Mouse (Mus musculus) heart, embryonic 14.5 days (tissue): Measurements from ENCODE around the gene Dupd1. TPM values are rescaled to one million over a fixed set of nuclear protein-coding genes. Genes with fewer than 3 reads are reported as not detected.

Source experiments
- ATAC-seq: fragments of 200-750 bp; cut with Nextera tagmentation; 2 replicates; pipeline ENCODE4 v1.8.0; 2017; ENCODE audit warnings: low read depth, moderate TSS enrichment; ENCODE audit not compliant: insufficient number of reproducible peaks, insufficient read depth, low FRiP score
- H3K27ac ChIP-seq, 2 experiments: fragments of 200-500 bp in 1 of 2; fragments of 300-500 bp in 1 of 2; sonication (generic) in 1 of 2; replicated peaks in 1 of 2; 2 replicates each; pipeline ENCODE4 v1.5.1; 2012 to 2014; ENCODE audit warnings: low read depth in 2 of 2, low read length in 2 of 2, control low read depth in 1 of 2, mild to moderate bottlenecking in 1 of 2, mixed read lengths in 1 of 2; ENCODE audit not compliant: control insufficient read depth in 1 of 2, insufficient read depth in 1 of 2
- H3K27me3 ChIP-seq: fragments of 300-500 bp; sonication (generic); 2 replicates; pipeline ENCODE4 v1.6.1; 2014; ENCODE audit warnings: mild to moderate bottlenecking, low read length, control low read depth; ENCODE audit not compliant: control insufficient read depth, insufficient read depth
- H3K36me3 ChIP-seq: fragments of 300-500 bp; sonication (generic); 2 replicates; pipeline ENCODE4 v1.6.1; 2014; ENCODE audit warnings: mild to moderate bottlenecking, control low read depth, low read length, mixed read lengths; ENCODE audit not compliant: control insufficient read depth, insufficient read depth
- H3K4me1 ChIP-seq, 2 experiments: fragments of 200-500 bp in 1 of 2; fragments of 300-500 bp in 1 of 2; sonication (generic) in 1 of 2; 2 replicates each; pipeline ENCODE4 v1.6.1; 2012 to 2014; ENCODE audit warnings: low read length in 2 of 2, control low read depth in 1 of 2, mixed read lengths in 1 of 2; ENCODE audit not compliant: control insufficient read depth in 2 of 2, insufficient read depth in 2 of 2
- H3K4me2 ChIP-seq: fragments of 300-500 bp; sonication (generic); 2 replicates; pipeline ENCODE4 v1.6.1; 2014; ENCODE audit warnings: mild to moderate bottlenecking, low read length
- H3K4me3 ChIP-seq, 2 experiments: fragments of 200-500 bp in 1 of 2; fragments of 300-500 bp in 1 of 2; sonication (generic) in 1 of 2; 2 replicates each; pipeline ENCODE4 v1.5.1; 2012 to 2014; ENCODE audit warnings: low read length in 2 of 2, mild to moderate bottlenecking in 2 of 2, control low read depth in 1 of 2, low read depth in 1 of 2, moderate library complexity in 1 of 2; ENCODE audit not compliant: control insufficient read depth in 1 of 2, insufficient read depth in 1 of 2
- H3K9ac ChIP-seq: fragments of 300-500 bp; sonication (generic); 2 replicates; pipeline ENCODE4 v1.6.1; 2014; ENCODE audit warnings: mild to moderate bottlenecking, low read length
- H3K9me3 ChIP-seq: fragments of 300-500 bp; sonication (generic); 2 replicates; pipeline ENCODE4 v1.6.1; 2016; ENCODE audit warnings: low read length, control low read depth; ENCODE audit not compliant: control insufficient read depth
- WGBS: fragments of 180-500 bp; shearing (Covaris S2); extraction: QIAGEN DNeasy Blood & Tissue Kit; methylation state at CpG from one replicate; pipeline ENCODE4 v1.1.7; 2014; 5-methylcytosine and 5-hydroxymethylcytosine counted together
- polyA plus RNA-seq: library from polyadenylated mRNA; unstranded; fragments of >200 nt; fragmentation: Nextera tagmentation; extraction: Ambion mirVana; gene quantifications from 2 replicates; pipeline ENCODE4 v1.2.1, GENCODE M21; 2014

Dupd1 gene
- polyA plus RNA-seq, 1 experiment from 2014 or later = 0.18 TPM

- WGBS = 34% methylated on average over 4 of the region's 4 CpGs
- no peak for ATAC-seq
- H3K27ac ChIP-seq = peak overlapping the region in 1 of 2 experiments; percentile 60; a peak in 3 of 4 replicates
Observed at GRCm38 (mm10) chr14:21720430-21721205, 6.2 kb upstream of the Dupd1 start.

DNA sequence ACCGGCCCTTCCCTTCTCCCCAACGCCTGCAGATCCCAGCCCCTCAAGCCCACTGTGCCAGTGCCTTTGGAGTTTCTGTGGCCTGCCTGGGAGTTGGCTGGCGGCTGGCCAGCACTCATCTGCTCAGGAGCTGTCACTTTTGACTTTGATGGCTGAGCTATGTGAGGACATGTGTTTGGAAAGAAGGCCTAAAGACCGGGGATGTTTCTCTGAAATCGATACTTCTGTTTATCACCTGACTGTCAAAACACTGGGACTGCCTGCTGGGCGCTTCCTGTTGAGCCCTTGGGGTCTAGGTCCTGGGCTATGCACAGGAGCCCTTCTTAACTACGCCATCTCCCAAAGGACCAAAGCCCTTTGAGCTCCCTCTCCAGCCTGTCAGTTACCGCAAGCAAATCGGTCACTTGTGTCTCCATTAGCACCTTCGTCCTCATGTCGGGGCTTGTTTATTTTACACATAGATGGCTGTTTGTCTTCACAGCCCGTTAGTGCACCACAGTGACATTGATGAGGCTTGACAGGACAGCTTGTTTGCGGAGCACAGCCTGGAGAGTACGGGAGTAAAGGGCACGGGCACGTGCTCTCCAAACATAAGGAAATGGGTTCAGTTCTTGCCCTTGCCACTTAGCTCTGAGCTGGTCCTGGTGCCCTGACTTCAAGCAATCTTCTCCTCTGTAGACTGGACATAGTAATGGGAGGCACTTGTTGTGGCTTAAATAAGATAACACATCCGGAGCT lies 5.4 kb upstream of the Dupd1 start:
- Histone ChIP-seq H3K9me3 (peaks cover 6% of the 10 kb centered on the region), H3K27ac (peak overlapping the region; percentile 31 to 60; a peak in 3 of 4 replicates), H3K36me3 (0 out of 2 replicates have a peak, but pooled peaks cover 3% of the 10 kb centered on the region), H3K27me3 (no peaks in the 10 kb centered on the region), H3K4me3 (no peak overlapping the region), H3K4me1 (peaks cover 13 to 24% of the 10 kb centered on the region in 2 experiments), H3K9ac (0 out of 2 replicates have a peak overlapping the region, but pooled peaks have one; percentile 10), H3K4me2 (peak overlapping the region; percentile 51)
- no peak for ATAC-seq
- WGBS = 9% methylated on average over 17 of the region's 17 CpGs

More at GRCm38 (mm10) chr14:21720430-21721205, 6.2 kb upstream of the Dupd1 start:
- no peak overlapping the region for H3K9ac ChIP-seq
- H3K36me3 ChIP-seq = 0 out of 2 replicates have a peak, but pooled peaks cover 3% of the 10 kb centered on the region
- H3K4me1 ChIP-seq = peaks cover 13 to 24% of the 10 kb centered on the region in 2 experiments
- peak overlapping the region; percentile 51; the same call in 1 of the 2 replicates for H3K4me2 ChIP-seq
- no peak overlapping the region for H3K4me3 ChIP-seq
- peaks cover 6% of the 10 kb centered on the region for H3K9me3 ChIP-seq
- H3K27me3 ChIP-seq = no peaks in the 10 kb centered on the region

DNA sequence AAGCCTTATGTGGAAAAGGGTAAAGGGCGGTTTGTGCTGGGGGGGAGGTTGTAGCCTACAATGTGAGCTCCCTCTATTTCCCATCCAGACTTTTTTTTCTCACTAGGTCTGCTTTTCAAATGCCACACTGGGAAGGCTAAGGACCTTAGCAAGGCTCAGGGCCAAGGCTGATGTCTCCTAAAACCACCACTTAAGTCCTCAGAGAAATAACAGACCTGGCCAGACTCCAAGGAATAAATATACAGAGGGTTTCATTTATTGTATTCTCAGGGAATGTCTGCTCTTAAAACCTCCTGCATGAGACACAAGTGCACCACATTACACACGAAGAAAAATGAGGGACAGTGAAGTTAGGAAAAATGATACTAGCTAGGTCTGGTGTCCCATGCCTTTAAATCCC lies 3.1 kb downstream of the Dupd1 start:
- no peak for ATAC-seq
- Histone ChIP-seq H3K4me1 (peaks cover 15 to 21% of the 10 kb centered on the region in 2 experiments), H3K9ac (no peak overlapping the region), H3K36me3 (no peaks in the 10 kb centered on the region), H3K27me3 (no peaks in the 10 kb centered on the region), H3K27ac (no peak overlapping the region), H3K4me2 (no peak overlapping the region), H3K9me3 (no peaks in the 10 kb centered on the region), H3K4me3 (no peak overlapping the region)
- WGBS = 74% methylated on average over 2 of the region's 2 CpGs

GRCm38 (mm10) chr14:21709545-21709944 lies 4.8 kb downstream of the Dupd1 start:
- Histone ChIP-seq H3K27ac (peak overlapping the region in 1 of 2 experiments; percentile 17; a peak in 1 of 4 replicates), H3K4me3 (no peak overlapping the region), H3K4me2 (no peak overlapping the region), H3K27me3 (no peaks in the 10 kb centered on the region), H3K9ac (no peak overlapping the region), H3K36me3 (no peaks in the 10 kb centered on the region), H3K4me1 (peaks cover 15 to 21% of the 10 kb centered on the region in 2 experiments), H3K9me3 (no peaks in the 10 kb centered on the region)
- no peak for ATAC-seq
- 53% methylated on average over 2 of the region's 2 CpGs for WGBS

DNA sequence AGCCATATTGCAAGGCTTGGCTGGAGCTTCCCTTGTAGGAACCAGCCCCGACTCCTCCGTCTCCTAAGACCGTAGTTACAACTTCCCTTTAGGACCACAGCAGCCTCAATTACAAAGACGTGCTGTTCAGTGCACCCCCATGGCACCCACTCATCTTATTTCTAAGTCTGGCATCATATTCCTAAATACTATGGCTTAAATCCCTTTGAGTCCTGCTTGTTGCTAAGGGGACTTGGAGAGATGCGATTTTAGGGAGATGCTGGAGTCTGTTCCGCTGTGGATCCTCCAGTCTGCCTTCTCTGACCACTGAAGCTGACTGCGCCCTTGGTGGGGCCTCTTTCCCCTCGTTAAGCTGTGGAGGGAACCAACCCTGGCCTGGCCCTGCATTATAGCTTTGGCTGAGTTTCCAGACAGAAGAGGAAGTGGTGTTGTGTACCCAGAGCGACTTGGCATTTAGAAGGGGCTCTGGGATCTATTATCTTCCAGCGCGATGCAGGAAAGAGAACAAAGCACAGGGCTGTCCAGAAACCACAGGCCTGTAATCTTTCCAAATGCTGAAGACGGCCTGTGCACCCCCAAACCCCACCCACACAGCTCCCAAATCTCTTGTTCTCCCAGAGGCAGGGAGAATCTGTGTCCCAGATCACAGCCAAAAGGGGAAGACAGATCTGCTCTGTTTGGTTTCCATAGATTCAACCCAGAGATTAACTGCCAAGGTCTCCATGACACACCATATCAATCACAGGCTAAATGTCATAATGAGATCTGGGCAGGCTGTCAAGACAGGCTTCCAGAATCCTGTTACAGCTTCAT lies 7.4 kb downstream of the Dupd1 start:
- Histone ChIP-seq H3K4me2 (no peak overlapping the region), H3K4me1 (peaks cover 26 to 36% of the 10 kb centered on the region in 2 experiments), H3K27me3 (no peaks in the 10 kb centered on the region), H3K9ac (no peak overlapping the region), H3K4me3 (no peak overlapping the region), H3K9me3 (no peaks in the 10 kb centered on the region), H3K36me3 (no peaks in the 10 kb centered on the region), H3K27ac (peak overlapping the region; percentile 67 to 70)
- WGBS = 52% methylated on average over 12 of the region's 12 CpGs
- peak; percentile 57 for ATAC-seq

GRCm38 (mm10) chr14:21705462-21705861 lies 8.9 kb downstream of the Dupd1 start:
- H3K4me3 ChIP-seq = no peak overlapping the region
- no peaks in the 10 kb centered on the region for H3K27me3 ChIP-seq
- 90% methylated on average over 2 of the region's 2 CpGs for WGBS
- H3K4me2 ChIP-seq = no peak overlapping the region
- ATAC-seq = no peak
- H3K36me3 ChIP-seq = no peaks in the 10 kb centered on the region
- H3K27ac ChIP-seq = no peak overlapping the region
- H3K9me3 ChIP-seq = no peaks in the 10 kb centered on the region
- H3K9ac ChIP-seq = no peak overlapping the region
- peaks cover 26 to 36% of the 10 kb centered on the region in 2 experiments for H3K4me1 ChIP-seq

GRCm38 (mm10) chr14:21703255-21703654 lies 11.1 kb downstream of the Dupd1 start:
- peak; percentile 69 for ATAC-seq
- WGBS = 16% methylated on average over 5 of the region's 5 CpGs

More at GRCm38 (mm10) chr14:21703255-21703654, 11.1 kb downstream of the Dupd1 start:
- H3K4me3 ChIP-seq = no peak overlapping the region
- no peaks in the 10 kb centered on the region for H3K9me3 ChIP-seq
- H3K4me1 ChIP-seq = peaks cover 20 to 25% of the 10 kb centered on the region in 2 experiments
- H3K27ac ChIP-seq = peak overlapping the region; percentile 30 to 54; a peak in 3 of 4 replicates
- H3K27me3 ChIP-seq = no peaks in the 10 kb centered on the region
- no peak overlapping the region; the same call in 1 of the 2 replicates for H3K9ac ChIP-seq
- no peaks in the 10 kb centered on the region for H3K36me3 ChIP-seq
- H3K4me2 ChIP-seq = 0 out of 2 replicates have a peak overlapping the region, but pooled peaks have one; percentile 10
